Mouse (Mus musculus): Measurements from ENCODE around the gene Elf2. TPM values are rescaled to one million over a fixed set of nuclear protein-coding genes. Genes with fewer than 3 reads are reported as not detected.
A peak's percentile ranks its signal among the peaks of the same experiment; 100 is the strongest.
"Not testable (repeated sequence)": the region's sequence is repeated elsewhere in the genome, so short reads cannot be mapped to it uniquely, and the experiment has no call there.

The Elf2 gene
- total RNA-seq, 2 experiments from 2014 or later = 37.4 to 40.1 TPM

DNA sequence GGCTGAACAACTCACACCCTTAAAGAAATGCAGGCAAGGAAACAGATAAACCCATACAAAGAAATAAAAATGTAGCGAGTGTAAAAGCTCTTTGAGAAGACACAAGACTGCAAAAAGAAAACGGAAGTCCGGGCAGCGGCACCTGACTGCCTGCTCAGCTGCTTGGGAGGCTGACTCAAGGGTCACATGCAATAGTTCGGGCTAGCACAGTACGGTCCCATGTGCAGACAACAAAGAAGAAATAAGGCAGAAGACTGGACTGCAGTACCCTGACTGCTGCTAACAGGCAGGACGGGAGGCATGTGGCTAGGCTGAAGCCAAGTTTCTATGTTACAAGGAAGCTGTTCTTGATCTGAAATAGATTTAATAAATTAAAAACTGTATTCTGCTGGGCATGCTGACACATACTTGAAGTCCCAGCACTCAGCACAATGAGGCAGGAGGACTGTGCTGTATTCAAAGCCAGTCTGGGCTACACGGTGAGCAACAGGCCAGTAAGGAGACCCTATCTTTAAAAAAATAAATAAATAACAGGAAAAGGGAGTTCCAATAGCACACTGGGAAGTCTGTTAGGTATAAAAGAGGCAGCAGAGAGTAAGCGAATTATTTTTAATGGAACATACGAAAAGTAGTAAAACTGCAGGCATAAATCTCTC lies 7.1 kb downstream of the Elf2 start:
- DNase-seq (ENCODE audit: low spot score in 2 of 2) = peak in 1 of 2 experiments; percentile 22

DNA sequence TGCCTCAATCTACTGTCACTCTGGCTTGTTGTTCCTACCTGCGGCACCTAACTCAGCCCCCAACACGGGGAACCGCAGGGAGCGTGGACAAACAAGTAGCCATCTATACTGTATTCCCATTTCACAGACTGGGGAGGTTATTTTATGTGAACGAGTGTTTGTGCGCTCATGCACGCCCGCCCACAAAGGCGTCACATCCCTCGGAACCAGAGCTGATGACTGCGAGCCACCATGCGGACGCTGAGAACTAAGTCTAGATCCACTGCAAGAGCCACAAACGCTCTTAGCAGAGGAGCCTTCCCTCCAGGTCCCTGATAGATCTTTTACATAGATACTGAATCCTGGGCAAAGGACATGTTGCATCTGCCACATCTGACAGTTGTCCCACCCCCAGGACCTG lies 10.4 kb downstream of the Elf2 start:
- no peak for DNase-seq (ENCODE audit: low spot score in 2 of 2)

DNA sequence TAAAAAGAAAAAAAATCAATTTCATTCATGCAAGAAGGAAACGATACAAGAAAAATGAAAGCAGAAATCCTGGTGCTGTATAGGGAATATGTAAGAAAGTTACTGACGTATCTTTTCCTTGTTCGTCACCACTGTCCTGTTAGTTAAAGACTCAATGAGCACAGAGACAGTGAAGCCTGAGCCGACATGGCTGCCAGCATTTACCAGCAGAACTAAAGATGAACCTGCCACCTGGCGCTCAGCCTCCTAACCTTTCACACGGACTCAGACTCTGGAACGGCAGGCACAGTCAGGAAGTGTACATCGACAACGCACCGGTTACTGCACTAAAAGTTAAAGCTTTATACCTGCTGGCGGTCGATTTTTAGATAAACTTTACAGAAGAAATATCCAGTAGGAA lies 11.9 kb downstream of the Elf2 start:
- no peak for DNase-seq (ENCODE audit: low spot score in 2 of 2)

DNA sequence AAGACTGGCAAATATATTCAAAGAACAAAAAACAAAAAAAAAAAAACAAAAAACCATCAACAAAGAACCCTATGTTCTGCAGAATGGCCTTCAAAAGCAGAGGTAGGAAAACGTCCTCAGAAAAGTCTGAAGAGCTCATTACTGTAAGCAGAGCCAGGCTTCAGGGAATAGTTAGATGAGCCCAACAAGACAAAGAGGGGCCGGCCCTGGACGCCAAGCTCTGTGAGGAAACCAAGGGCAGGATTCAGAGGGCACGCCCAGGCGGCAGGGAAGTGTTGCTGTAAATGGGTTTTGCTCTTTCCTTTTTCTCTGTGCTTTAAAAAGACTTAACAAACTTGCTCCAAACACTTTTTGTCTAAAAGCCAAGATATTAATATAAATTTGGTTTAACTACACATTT lies 12.6 kb downstream of the Elf2 start:
- DNase-seq (ENCODE audit: low spot score in 2 of 2) = no peak

DNA sequence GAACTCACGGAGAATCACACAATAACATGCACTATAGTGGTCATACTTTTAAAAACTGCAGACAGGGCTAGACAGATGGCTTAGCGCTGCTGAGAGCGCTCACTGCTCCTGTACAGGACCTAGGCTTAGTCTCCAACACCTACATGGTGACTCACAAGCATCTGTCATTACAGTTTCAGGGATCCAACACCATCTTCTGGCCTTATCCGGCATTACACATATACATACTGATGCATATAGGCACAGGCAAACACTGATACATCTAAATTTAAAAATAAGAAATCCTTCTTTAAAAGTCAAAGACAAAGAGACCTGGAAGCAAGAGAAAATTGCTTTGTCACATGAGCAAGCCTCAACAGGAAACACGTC lies 13.1 kb downstream of the Elf2 start:
- no peak for DNase-seq (ENCODE audit: low spot score in 2 of 2)

DNA sequence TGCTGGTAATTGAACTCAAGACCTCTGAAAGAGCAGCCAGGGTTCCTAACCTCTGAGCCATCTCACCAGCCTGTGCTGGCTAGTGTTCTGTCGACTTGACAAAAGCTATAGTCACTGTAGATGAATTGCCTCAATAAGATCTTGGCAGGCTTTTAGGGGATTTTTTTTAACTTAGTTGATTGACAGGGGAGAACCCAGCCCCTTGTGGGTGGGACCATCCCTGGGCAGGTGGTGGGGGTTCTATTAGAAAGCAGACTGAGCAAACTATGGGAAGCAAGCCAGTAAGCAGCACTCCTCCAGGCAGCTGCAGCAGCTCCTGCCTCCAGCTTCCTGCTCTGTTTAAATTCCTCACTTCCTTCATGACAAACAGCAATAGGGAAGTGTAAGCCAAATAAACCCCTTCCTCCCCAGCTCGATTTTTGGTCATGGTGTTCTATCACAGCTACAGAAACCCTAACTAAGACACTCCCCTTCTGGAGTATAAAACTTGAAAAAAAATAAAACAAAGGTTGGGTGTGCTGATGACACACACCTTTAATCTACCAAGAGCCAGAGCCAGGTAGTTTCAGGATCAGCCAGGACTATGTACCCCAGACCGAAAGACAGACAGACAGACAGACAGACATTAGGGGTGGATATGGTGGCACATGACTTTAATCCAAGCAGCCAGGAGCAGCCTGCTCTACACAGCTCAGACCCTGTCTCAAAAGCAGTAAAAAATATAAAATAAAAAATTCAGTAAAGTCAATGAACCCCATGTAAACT lies 13.6 kb downstream of the Elf2 start:
- DNase-seq (ENCODE audit: low spot score in 2 of 2) = peak in 1 of 2 experiments; percentile 50

DNA sequence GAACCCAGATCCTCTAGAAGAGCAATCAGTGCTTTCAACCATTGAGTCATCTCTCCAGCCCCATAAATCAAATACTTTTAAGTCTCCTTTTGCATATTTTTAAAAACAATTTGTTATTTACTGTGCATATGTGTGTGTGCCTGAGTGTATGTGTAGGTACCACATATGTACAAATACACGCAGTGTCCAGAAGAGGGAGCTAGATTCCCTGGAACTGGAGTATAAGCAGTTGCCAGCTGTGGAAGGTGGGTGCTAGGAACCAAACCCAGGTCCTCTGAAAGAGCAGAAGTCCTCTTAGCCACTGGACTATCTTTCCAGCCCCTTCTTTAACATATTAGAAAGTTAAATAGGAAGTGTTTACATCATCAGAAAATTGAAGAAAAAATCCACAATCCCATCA lies 15.0 kb downstream of the Elf2 start:
- DNase-seq (ENCODE audit: low spot score in 2 of 2) = no peak

DNA sequence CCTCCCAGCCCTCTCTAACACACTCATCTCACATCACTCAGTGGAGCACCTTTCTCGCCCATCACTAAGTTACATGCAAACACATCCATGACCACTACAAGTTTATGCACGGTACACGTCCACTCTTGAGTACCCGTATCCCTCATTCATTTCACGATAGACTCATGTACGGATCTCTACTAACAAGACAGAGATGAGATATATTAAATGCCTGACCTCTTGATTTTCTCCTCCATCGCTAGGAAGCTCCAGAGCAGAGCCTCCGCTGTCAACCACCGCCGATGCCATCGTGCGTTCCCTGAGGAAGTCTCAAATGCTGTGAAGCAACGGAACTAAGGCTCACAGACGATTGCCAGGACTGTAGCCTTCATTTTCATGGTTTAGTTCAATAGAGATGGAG lies 17.5 kb downstream of the Elf2 start:
- DNase-seq (ENCODE audit: low spot score in 2 of 2) = no peak

DNA sequence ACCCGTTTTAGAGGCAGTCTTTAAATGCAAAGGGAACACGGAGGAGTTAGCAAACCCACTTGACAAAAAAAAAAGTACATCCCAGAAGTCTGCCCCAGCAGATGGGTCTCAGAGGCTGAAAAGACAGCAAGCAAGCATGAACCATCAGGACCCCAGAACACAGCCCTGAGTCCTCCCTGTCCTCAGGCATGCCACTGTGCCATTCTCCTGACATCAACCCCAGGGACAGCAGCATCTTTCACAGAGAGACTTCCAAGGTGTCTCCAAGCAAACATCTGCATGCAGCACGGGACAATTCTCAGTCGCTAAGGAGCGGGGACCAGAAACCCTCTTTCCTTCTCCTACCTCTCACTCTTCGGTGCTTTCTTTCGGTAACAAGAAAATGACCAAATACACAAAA lies 18.1 kb downstream of the Elf2 start:
- no peak for DNase-seq (ENCODE audit: low spot score in 2 of 2)

DNA sequence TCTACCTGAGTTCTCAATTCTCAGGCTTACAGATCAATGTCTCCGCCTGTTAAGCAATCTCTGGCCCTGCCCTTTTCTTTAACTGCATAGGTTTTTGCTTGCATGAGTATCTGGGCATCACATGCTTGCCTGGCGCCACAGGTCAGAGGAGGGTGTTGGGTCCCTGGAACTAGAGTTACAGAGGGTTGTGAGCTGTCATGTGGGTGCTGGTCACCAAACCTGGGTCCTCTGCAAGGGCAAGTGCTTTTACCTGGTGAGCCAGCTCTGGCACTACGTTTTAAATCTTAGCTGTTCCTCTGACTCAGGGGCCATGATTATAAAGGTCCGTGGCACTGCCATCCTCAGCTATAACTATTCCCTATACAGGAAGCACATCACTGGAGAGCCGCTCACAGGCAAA lies 19.3 kb downstream of the Elf2 start:
- no peak for DNase-seq (ENCODE audit: low spot score in 2 of 2)

DNA sequence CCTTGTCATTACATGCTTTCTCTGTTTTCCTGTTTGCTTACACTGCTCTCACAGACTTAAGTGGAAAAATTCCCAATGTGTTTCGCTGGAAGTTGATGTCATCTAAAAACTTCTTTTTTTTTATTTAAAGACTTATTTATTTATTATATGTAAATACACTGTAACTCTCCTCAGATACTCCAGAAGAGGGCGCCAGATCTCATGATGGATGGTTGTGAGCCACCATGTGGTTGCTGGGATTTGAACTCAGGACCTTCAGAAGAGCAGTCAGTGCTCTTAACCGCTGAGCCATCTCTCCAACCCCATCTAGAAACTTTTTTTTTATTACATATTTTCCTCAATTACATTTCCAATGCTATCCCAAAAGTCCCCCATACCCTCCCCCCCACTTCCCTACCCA lies 22.4 kb downstream of the Elf2 start:
- not testable (repeated sequence) for DNase-seq (ENCODE audit: low spot score in 2 of 2)

DNA sequence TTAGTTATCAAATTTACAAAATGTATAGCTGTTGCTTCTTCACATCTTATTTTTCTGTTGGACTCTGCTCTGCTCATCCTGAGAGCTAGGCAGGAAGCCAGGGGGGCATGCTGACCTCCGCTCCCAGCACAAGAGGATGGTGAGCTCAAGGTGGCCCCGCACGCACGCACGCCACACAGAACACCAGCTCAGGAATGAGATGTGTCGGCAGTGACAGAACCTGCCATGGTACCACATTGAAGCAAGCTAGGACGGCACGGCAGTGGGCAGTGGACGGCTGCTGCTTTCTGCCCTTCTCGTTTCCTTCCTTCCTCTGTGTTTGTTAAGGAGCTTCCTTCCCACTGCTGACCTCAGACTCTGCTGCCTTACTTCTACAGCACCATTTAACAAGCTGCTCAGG lies 23.6 kb downstream of the Elf2 start:
- no peak for DNase-seq (ENCODE audit: low spot score in 2 of 2)

DNA sequence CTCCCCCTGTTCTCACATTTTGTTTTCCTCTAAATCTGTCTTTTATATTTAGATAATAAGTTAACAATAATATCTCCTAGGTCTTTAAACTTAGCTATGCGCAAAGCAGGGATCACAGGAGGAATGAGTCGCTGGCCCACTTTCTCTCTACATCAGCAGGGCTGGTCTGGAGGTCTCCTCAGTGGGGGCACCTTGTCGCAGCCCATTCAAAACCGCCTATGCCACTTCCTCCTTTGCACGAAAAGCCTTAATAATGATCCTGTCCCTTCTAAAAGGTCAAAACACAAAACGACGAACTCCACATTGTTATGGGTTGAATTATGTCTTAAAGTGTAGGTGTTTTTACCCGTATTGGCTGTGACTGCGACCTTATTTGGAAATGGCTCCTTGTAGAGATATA lies 28.8 kb downstream of the Elf2 start:
- DNase-seq (ENCODE audit: low spot score in 2 of 2) = no peak

DNA sequence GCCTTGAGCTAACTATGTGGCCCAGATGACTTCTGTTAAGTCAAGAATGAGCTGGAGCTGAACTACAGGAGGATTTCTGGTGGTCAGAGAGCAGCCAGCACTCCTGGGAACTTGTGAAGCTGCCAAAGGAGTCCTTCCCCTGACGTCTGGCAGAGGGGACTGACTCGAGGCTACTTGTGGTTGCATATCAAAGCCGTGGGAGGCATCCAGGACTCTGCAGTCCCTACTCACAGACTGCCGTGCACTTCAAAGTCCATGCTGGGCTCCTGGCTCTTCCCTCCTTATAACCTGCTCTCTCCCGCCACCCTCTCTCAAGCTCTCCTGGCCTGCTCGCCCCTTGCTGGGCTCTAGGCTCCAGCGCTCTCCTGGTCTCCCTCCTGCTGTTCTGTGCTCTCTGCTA lies 30.4 kb downstream of the Elf2 start:
- no peak for DNase-seq (ENCODE audit: low spot score in 2 of 2)

DNA sequence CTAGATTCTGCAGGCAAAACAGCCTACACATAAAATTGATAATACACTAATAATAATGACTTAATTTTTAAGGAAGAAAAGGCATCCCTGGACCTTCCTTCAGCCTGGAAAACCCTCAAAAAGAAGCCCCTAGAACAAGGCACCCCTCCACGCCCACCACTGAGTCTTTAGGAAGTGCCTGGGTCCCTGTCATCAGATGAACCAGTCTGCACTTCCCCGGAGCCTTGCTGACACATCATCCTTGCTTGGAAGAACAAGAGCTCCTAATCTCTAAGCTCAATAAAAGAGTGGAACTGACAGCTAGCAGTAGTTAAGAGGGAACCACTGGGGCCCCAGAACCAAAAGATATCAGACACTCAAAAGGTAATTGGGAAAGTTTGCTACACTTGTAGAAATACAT lies 33.8 kb downstream of the Elf2 start:
- no peak for DNase-seq (ENCODE audit: low spot score in 2 of 2)

DNA sequence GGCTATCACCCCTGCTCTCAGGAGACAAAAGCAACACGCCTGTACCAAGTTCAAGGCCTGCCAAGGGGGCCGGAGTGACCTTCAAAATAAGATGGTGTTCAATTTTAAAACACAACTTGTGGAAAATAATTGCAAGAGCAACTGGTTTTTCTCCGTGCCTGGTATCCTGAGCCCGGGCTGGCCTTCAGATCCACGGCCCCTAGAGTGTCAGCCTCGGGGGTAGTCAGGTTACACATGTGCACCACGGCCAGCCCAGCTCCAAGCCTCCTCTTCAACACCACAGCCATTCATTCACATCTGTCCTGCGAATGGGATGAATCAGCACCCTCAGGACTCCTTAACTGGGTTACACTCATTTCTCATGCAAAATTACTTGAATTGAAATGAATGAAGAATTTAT lies 34.5 kb downstream of the Elf2 start:
- no peak for DNase-seq (ENCODE audit: low spot score in 2 of 2)

DNA sequence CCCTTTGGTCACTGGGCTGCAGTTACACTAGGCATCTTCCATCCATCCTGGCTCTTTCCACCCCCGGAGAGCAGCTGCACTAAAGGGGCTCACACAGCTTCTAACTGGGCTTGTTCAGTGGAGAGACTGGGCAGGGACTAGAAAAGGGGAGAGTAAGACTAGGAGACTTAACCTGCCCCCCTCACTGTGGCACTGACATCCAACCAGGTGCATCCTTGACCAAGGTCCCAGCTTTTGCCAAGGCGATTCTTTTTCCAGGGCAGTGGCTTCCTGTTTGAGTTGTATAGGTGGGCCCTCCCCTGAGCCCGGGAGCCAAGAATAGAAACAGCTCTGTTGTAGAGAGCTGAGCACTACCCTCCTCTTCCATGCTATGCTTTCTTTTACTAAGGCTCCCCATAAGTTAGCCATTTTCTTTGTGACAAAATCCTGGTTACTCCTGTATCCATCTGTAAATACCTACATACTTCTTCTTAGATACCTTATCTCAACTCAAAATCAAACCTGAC lies 37.4 kb downstream of the Elf2 start:
- DNase-seq (ENCODE audit: low spot score in 2 of 2) = no peak

DNA sequence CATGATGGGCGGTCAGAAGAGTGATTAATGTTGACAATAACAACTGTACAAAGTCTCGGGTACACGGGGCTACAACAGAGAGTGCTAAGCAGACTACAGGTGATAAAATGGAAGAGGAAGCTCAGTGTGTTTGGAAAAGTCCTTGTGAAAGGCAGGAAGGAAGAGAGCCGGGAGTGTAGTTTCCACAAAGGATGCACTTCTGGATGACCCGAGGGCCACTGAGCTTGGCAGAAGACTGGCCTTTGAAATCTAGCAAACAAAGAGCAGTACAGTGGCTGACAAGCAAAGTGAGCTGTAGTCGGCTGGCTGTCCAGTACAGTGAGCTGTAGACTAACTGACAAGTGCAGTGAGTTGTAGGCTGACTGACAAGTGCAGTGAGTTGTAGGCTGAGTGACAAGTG lies 38.9 kb downstream of the Elf2 start:
- DNase-seq (ENCODE audit: low spot score in 2 of 2) = no peak

DNA sequence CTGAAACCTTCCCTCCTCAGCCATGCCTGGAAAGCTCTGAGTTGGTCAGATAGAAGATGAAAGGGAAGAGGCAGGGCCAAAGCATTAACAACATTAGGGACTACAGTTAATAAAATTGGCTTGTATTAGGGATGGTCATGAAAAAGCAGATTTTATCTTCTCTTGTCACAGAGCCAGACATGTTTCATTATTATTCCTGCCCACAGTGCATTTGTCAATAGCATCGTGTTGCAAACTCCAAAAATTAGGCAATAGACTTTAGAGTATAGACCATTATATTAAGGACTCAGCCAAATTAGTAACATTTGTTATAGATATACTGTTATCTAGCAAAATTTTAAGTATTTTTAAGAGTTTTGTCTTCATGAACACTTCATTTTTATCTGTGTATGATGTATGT lies 43.7 kb downstream of the Elf2 start:
- DNase-seq (ENCODE audit: low spot score in 2 of 2) = no peak

DNA sequence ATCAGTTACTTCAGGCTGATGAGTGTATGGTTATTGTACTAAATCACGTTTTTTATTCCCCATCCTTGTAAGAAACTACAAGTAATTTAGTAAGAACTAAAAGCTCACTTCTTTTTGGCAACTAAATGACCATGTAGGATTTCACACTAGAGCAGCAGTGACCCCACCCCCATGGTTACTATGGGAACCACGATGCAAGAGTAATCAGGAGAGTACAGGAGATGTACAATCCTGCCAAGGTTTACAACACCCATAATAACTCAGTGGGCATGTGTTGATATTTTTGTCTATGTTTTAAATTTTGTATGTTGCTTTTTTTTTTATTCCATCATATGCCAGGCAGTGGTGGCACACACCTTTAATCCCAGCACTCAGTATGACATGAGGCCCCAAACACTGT lies 45.2 kb downstream of the Elf2 start:
- no peak for DNase-seq (ENCODE audit: low spot score in 2 of 2)

DNA sequence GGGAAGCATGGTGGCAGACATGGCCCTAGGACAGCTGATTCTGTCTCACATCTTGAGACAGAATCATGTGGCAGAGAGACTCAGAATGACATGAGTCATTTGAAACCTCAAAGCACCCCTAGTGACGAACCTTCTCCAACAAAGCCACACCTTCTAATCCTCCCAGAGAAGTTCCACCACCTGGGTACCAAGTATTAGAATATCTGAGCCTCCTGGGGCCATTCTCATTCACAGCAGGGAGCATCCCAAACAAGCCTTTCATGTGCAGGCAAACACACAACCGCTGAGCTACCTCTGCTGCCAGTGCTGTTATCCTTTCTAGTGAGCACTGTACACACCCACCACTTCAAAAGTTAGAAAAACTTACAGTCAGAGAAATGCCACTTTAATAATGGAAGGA lies 46.2 kb downstream of the Elf2 start:
- DNase-seq (ENCODE audit: low spot score in 2 of 2) = no peak

DNA sequence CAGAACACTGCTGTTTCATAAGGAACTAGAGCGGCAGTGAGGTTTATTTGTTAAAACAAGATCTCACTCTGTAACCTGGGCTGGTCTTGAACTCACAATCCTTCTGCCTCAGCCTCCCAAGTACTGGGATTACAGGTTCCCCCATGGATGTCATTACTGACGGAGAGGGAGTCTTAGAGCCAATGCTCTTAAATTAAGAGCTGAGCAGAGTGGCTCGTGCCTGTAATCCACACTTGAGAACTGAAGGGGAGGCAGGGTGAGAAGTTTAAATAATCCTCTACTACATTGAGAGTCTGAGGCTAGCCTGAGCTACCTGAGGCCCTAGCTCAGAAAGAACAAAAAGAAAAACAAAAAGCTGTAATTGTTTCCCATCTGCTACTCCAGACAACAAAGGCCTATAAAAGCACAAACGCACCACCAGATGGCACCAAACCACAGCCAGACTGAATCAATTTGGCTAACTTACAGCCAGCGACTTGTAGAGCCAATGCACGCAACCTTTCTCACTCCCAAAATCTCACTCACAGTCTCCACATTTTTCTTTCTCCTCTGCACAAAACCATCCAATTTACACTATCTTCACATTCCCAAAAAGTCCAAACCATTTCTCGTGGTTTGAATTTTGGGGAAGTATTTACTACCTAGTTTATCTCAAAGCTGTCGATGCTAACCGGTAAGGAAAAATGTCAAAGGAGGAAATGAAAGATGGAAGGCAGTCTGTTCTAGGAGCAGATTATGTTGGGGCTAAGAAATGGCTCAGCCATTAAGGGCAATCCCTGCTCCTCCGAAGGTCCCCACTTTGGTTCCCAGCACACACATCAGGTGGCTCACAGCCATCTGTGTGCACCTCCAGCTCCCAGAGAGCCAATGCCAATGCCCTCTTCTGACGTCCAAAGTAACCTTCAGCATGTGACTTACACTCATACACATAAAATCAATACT lies 51.3 kb downstream of the Elf2 start:
- peak; percentile 88 to 90 for DNase-seq (ENCODE audit: low spot score in 2 of 2)
